Mouse (Mus musculus): ENCODE data around the gene Tspan11. TPM values are rescaled to one million over a fixed set of nuclear protein-coding genes. Genes with fewer than 3 reads are reported as not detected.

The Tspan11 gene
- polyA plus RNA-seq, 1 experiment from 2014 or later: 8.6 TPM

DNA sequence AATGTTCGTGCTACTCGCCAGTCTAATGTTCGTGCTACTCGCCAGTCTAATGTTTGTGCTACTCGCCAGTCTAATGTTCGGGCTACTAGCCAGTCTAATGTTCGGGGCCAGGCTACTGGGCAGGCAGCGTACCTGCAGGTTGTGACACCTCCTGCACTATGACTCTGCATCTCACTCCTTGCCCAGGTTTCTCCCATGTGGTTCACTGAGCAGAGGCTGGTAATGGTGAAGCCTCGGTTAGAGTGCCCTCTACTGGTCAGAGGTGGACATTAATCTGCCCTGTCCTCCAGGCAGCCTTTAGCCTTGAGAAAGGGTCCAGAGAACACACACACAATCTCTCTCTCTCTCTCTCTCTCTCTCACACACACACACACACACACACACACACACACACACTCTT lies 58.3 kb downstream of the Tspan11 start:
- no peaks in the 10 kb centered on the region for H3K9me3 ChIP-seq
- no peak overlapping the region for H3K4me3 ChIP-seq
- WGBS: 60% methylated on average over 9 of the region's 9 CpGs
- H3K36me3 ChIP-seq: peaks cover 3% of the 10 kb centered on the region; the same call in 1 of the 2 replicates
- peak; percentile 86 for ATAC-seq (ENCODE audit: low FRiP score)
- no peak overlapping the region for H3K4me2 ChIP-seq
- no peaks in the 10 kb centered on the region for H3K4me1 ChIP-seq (replicated peaks)
- no peak overlapping the region for H3K27ac ChIP-seq
- H3K9ac ChIP-seq: no peak overlapping the region
- H3K27me3 ChIP-seq: no peaks in the 10 kb centered on the region

DNA sequence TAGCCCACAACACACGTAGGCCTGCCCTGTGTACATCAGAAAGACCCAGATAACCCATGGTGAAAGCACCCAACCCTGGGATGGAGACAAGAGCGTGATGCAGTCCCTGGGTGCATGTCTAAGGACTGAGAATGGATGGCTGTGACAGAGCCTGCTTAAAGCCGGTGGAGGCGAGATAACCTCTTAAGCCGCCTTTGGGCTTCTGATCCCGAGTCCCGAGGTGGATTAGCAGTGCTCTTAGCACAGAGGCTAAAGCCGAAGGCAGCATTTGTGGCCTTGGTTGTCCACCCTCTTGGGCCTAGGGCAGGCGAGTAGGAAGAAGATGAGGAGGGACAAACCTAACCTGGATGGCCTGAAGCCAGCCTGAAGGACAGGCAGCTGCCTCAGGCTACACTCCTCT lies 61.3 kb downstream of the Tspan11 start:
- WGBS: 86% methylated on average over 9 of the region's 9 CpGs
- H3K36me3 ChIP-seq: no peaks in the 10 kb centered on the region; the same call in 1 of the 2 replicates
- ATAC-seq (ENCODE audit: low FRiP score): no peak

DNA sequence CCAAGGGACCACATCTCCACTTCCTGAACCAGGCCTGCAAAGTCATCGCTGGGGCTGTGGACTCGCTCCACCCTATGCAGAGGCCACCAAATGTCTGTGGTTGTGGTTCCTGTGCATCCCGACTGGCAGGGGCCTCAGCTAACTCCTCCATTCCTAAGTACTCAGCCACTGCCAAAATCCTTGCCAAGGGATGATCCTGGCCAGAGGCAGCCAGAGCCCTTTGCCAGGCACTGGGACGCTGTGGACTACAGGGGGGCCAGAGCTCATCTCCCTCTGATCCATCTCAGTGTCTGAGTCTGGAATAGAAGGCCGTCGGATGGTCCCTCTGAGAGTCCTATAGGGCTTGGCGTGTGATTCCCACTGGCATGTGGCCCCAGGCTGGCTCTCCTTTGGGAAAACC lies 62.5 kb downstream of the Tspan11 start:
- Histone ChIP-seq H3K36me3 (no peaks in the 10 kb centered on the region), H3K27ac (no peak overlapping the region), H3K4me1 (replicated peaks) (no peaks in the 10 kb centered on the region), H3K4me2 (no peak overlapping the region), H3K9me3 (no peaks in the 10 kb centered on the region), H3K27me3 (no peaks in the 10 kb centered on the region), H3K9ac (no peak overlapping the region), H3K4me3 (no peak overlapping the region)
- no peak for ATAC-seq (ENCODE audit: low FRiP score)
- WGBS: 90% methylated on average over 7 of the region's 7 CpGs

More for the DNA sequence above, 61.3 kb downstream of the Tspan11 start:
- no peaks in the 10 kb centered on the region for H3K9me3 ChIP-seq
- H3K4me3 ChIP-seq: no peak overlapping the region
- no peaks in the 10 kb centered on the region for H3K4me1 ChIP-seq (replicated peaks)
- H3K27ac ChIP-seq: no peak overlapping the region
- H3K4me2 ChIP-seq: no peak overlapping the region
- no peak overlapping the region for H3K9ac ChIP-seq
- no peaks in the 10 kb centered on the region for H3K27me3 ChIP-seq

DNA sequence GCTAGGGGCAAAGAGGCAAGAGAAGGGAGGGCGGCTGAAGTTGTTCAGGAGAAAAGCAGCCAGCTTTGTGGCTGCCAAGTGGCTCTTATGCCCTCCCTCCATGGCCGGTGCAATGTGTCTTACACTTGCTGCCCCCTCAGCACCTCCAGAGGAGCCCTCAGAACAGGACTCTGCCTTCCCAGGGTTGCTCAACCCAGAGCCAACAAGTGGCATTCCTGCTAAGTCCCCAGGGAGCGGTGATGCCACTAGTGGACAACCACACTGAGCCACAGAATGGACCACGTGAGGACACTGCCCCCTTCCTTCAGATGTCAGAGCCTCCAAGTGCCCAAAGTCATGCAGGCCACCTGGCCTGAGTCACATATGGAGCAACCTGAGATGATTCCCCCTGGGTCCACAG lies 65.7 kb downstream of the Tspan11 start:
- Histone ChIP-seq H3K27ac (no peak overlapping the region), H3K4me2 (no peak overlapping the region)
- WGBS: 88% methylated on average over 4 of the region's 4 CpGs

DNA sequence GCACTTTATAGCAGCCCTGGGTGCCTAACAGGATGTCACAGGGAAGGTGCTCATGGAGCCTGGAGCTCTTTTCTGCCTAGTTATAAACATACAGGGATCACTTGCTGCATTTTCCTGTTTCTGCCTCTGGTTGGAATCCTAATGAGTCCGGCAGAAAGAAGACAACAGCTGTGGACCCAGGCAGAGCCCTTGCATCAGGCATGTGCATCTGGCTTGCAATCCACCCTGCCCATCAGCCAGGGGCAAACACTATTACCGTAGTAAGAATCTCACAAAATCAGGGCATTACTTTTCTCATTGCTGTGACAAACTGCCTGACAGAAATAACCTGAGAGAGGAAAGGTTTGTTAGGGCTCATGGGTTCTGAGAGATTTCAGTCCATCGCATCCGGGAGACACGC lies 68.8 kb downstream of the Tspan11 start:
- 89% methylated on average over 5 of the region's 5 CpGs for WGBS
- no peaks in the 10 kb centered on the region for H3K9me3 ChIP-seq
- H3K9ac ChIP-seq: no peak overlapping the region
- no peak overlapping the region for H3K4me2 ChIP-seq
- no peak overlapping the region for H3K27ac ChIP-seq
- ATAC-seq (ENCODE audit: low FRiP score): no peak
- H3K4me3 ChIP-seq: no peak overlapping the region
- no peaks in the 10 kb centered on the region for H3K27me3 ChIP-seq
- H3K36me3 ChIP-seq: no peaks in the 10 kb centered on the region
- no peaks in the 10 kb centered on the region for H3K4me1 ChIP-seq (replicated peaks)

More for the DNA sequence above, 65.7 kb downstream of the Tspan11 start:
- no peaks in the 10 kb centered on the region for H3K27me3 ChIP-seq
- no peaks in the 10 kb centered on the region for H3K4me1 ChIP-seq (replicated peaks)
- no peaks in the 10 kb centered on the region for H3K9me3 ChIP-seq
- no peak overlapping the region for H3K4me3 ChIP-seq
- no peaks in the 10 kb centered on the region for H3K36me3 ChIP-seq
- no peak for ATAC-seq (ENCODE audit: low FRiP score)
- no peak overlapping the region for H3K9ac ChIP-seq

DNA sequence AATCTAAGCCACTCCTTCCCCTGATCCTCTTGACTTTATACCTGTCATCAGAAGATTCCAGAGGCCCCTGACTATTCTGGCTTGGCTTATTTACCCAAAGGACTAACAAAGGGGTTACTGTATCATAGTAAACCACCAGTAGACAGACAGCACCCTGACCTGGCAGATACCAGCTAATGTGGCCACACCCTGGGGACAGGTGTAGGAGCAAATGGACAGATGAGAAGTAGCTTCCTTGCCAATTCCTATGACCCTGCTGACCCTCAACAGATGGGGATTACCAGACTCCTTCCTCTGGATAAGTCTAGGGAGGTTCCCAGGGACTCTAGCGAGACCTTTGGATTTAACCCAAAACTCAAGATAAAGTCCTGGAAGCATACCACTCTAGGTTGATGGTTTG lies 72.8 kb downstream of the Tspan11 start:
- WGBS: 96% methylated on average over 1 of the region's 1 CpGs
- Histone ChIP-seq H3K27me3 (no peaks in the 10 kb centered on the region), H3K9me3 (no peaks in the 10 kb centered on the region), H3K4me3 (no peak overlapping the region), H3K9ac (no peak overlapping the region), H3K27ac (no peak overlapping the region), H3K4me2 (no peak overlapping the region), H3K4me1 (replicated peaks) (no peaks in the 10 kb centered on the region), H3K36me3 (peaks cover 19% of the 10 kb centered on the region)
- ATAC-seq (ENCODE audit: low FRiP score): no peak

DNA sequence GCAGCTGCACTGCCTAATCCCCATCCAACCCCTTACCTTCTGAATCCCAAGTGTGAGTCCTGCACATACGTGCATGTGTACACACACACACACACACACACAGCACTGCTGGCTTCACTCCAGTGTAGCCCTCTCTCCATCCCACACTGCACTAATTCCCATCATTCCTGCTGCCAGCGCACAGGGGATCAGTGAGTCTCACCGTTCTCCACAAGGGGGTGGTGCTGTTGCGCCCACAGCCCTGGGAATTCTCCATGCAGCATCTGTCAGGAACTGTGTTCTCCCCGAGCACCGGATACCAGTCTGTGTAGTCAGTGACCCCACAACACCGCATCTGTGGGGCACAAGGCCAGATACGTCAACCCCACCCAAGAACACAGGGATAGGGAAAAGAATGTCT lies 78.1 kb downstream of the Tspan11 start:
- Histone ChIP-seq H3K27me3 (no peaks in the 10 kb centered on the region), H3K9me3 (no peaks in the 10 kb centered on the region), H3K36me3 (peaks cover 19% of the 10 kb centered on the region), H3K9ac (no peak overlapping the region), H3K4me3 (no peak overlapping the region), H3K27ac (no peak overlapping the region), H3K4me1 (replicated peaks) (peaks cover 22% of the 10 kb centered on the region), H3K4me2 (no peak overlapping the region)
- WGBS: 40% methylated on average over 8 of the region's 8 CpGs
- ATAC-seq (ENCODE audit: low FRiP score): peak; percentile 33; the same call in 1 of the 2 replicates

DNA sequence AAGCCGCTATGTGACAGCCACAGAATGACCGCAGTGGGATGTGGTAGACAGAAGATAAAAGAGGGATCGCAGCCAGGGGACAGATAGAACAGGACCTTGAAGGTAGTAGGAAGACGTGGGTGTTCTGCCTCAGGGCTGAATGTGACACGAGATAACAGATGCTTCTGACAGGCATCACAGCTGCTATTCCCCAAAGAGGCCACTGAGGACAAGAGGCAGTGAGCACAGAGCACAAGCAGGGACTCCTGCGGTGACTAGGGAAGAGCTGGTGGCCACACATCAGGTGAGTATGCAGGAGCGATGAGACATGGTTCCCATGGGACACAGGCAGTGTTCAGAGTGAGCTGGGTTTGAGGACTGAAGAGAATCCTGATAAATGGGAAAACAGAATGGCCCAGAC lies 82.3 kb downstream of the Tspan11 start:
- H3K36me3 ChIP-seq: no peaks in the 10 kb centered on the region
- ATAC-seq (ENCODE audit: low FRiP score): no peak
- no peaks in the 10 kb centered on the region for H3K9me3 ChIP-seq
- H3K4me3 ChIP-seq: no peak overlapping the region
- peaks cover 44% of the 10 kb centered on the region for H3K4me1 ChIP-seq (replicated peaks)
- no peak overlapping the region for H3K27ac ChIP-seq
- H3K9ac ChIP-seq: no peak overlapping the region
- H3K27me3 ChIP-seq: 0 out of 2 replicates have a peak, but pooled peaks cover 5% of the 10 kb centered on the region
- 57% methylated on average over 7 of the region's 7 CpGs for WGBS
- no peak overlapping the region for H3K4me2 ChIP-seq

DNA sequence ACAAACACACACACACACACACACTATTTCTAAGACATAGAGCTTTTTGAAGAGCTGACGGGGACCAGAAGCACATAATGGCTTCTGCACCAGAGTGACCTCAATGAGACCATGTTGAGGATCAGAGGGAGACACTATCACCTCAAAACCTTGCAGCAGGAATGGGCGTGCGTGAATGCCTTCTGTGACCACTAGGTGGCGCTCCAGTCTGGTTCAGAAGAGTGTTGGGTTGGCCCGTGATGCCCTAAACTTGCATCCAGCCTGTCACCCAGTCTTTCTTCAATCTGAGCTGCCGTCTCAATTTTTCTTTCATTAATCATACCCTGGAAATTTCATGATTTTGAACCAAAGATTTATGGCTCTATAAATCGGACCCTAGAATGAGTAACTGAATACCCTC lies 82.7 kb downstream of the Tspan11 start:
- Histone ChIP-seq H3K27me3 (0 out of 2 replicates have a peak, but pooled peaks cover 5% of the 10 kb centered on the region), H3K4me1 (replicated peaks) (peaks cover 48% of the 10 kb centered on the region), H3K27ac (no peak overlapping the region), H3K36me3 (no peaks in the 10 kb centered on the region), H3K4me2 (no peak overlapping the region), H3K4me3 (no peak overlapping the region), H3K9me3 (no peaks in the 10 kb centered on the region), H3K9ac (no peak overlapping the region)
- WGBS: 5% methylated on average over 7 of the region's 7 CpGs
- peak; percentile 41; the same call in 1 of the 2 replicates for ATAC-seq (ENCODE audit: low FRiP score)

DNA sequence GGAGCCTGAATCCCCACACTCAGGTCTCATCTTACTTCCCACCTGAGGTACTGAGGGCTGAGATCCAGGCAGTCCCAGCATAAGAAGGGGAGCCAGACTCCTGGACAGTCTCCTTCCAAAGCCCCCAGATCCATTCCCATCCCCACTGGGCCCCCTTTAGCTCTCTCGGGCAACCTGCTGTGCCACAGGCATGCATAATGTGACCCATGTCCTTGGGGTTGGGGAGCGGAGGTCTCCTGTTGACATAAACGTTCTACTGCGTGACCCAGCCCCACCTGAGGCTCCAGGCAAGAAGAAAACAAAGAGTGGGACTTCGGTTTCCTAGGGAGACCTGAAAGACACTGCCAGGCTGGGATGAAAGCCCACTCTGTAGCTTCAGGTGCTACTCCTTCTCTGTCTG lies 83.5 kb downstream of the Tspan11 start:
- no peak overlapping the region for H3K4me2 ChIP-seq
- H3K4me3 ChIP-seq: no peak overlapping the region
- ATAC-seq (ENCODE audit: low FRiP score): no peak
- H3K9me3 ChIP-seq: no peaks in the 10 kb centered on the region
- H3K4me1 ChIP-seq (replicated peaks): peaks cover 47% of the 10 kb centered on the region
- no peaks in the 10 kb centered on the region for H3K36me3 ChIP-seq
- no peak overlapping the region for H3K9ac ChIP-seq
- H3K27ac ChIP-seq: no peak overlapping the region
- WGBS: 55% methylated on average over 5 of the region's 5 CpGs
- 0 out of 2 replicates have a peak, but pooled peaks cover 5% of the 10 kb centered on the region for H3K27me3 ChIP-seq

DNA sequence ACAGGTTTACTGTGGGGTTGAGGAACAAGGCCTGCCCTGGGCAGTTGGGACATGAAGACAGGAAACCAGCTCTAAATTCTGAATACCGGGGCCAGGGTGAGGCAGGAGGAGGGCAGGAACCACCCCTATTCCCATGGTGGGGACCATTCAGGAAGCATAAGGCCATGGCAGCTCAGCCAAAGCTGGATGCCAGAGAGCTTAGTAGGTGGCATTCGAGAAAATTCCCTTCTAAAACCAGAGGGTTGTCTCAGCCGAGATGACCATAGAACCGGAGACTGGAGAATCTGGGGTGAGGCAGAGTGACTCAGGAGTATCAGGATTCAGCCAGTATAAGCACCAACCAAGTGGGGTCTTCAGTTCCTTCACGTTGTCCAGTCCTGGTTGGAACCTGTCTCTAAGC lies 84.5 kb downstream of the Tspan11 start:
- Histone ChIP-seq H3K36me3 (no peaks in the 10 kb centered on the region), H3K27me3 (0 out of 2 replicates have a peak, but pooled peaks cover 12% of the 10 kb centered on the region), H3K4me3 (no peak overlapping the region), H3K9me3 (no peaks in the 10 kb centered on the region), H3K4me2 (no peak overlapping the region), H3K9ac (no peak overlapping the region), H3K27ac (no peak overlapping the region), H3K4me1 (replicated peaks) (peaks cover 44% of the 10 kb centered on the region)
- WGBS: 88% methylated on average over 5 of the region's 5 CpGs
- ATAC-seq (ENCODE audit: low FRiP score): no peak

DNA sequence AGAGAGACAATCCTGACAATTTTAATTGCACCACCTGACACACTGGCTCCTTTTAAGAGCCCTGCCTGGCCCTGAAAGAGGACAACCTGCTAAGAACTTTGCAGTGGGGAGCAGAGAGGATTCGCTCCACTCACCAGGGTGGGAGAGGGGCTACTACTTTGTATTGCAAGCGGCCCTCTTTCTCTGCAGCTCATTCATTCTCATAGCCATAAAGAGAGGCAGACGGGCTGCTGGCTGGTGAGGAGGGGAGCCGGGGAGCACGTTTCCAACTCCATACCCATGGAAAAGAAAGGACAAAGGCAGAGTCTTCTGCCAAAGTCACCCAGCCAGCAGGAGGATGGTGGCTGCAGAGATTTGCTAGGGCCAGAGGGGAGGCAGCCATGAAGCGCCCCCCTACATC lies 86.2 kb downstream of the Tspan11 start:
- Histone ChIP-seq H3K27ac (peak overlapping the region; percentile 60), H3K27me3 (0 out of 2 replicates have a peak, but pooled peaks cover 15% of the 10 kb centered on the region), H3K9ac (peak overlapping the region; percentile 14; the same call in 1 of the 2 replicates), H3K4me2 (no peak overlapping the region), H3K4me3 (no peak overlapping the region), H3K9me3 (no peaks in the 10 kb centered on the region), H3K36me3 (no peaks in the 10 kb centered on the region), H3K4me1 (replicated peaks) (peaks cover 44% of the 10 kb centered on the region)
- WGBS: 23% methylated on average over 6 of the region's 6 CpGs
- ATAC-seq (ENCODE audit: low FRiP score): peak; percentile 11; the same call in 1 of the 2 replicates

DNA sequence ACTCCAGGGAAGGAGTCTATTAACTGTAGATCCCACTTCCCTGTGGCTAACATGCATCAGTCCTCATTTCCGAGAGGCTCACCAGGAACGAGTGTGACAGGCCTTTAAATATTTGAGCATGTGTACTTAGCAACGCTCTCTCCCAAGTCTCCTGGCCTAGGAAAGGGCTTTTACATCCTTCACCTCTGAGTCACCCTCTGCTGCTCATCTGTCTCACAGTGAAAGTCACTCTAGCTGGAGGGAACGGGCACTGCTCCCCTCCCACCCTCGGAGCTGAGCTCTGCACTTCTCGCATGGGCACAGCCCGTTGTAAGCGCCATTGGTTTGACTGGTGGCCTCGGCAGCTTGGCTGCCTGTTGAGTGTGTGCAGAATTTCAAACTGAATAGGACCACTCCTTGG lies 86.6 kb downstream of the Tspan11 start:
- peaks cover 48% of the 10 kb centered on the region for H3K4me1 ChIP-seq (replicated peaks)
- H3K4me2 ChIP-seq: no peak overlapping the region
- WGBS: 20% methylated on average over 9 of the region's 9 CpGs
- peak; percentile 38 for ATAC-seq (ENCODE audit: low FRiP score)
- no peaks in the 10 kb centered on the region for H3K9me3 ChIP-seq
- H3K36me3 ChIP-seq: no peaks in the 10 kb centered on the region
- H3K27me3 ChIP-seq: 0 out of 2 replicates have a peak, but pooled peaks cover 15% of the 10 kb centered on the region
- no peak overlapping the region for H3K4me3 ChIP-seq
- peak overlapping the region; percentile 60 for H3K27ac ChIP-seq
- peak overlapping the region; percentile 14; the same call in 1 of the 2 replicates for H3K9ac ChIP-seq
